8 mouse cellular contexts compared by ENCODE assay signal in genomic region chr9:123528087-123528925, GRCm38 (mm10). TPM values are rescaled to one million over a fixed set of nuclear protein-coding genes. Genes with fewer than 3 reads are reported as not detected.
A peak's percentile ranks its signal among the peaks of the same experiment; 100 is the strongest.
DNase-seq lines count a peak whose midpoint lies in the region; ATAC-seq lines count a peak whose summit lies in the region.

No protein-coding gene starts in this region.

- H3K4me1 ChIP-seq in embryonic facial prominence, embryonic 12.5 days = peaks cover 18% of the 10 kb centered on the region
- H3K4me1 ChIP-seq in intestine, embryonic 15.5 days (replicated peaks) = peaks cover 13% of the 10 kb centered on the region
- H3K4me1 ChIP-seq in midbrain, embryonic 16.5 days (ENCODE audit: control insufficient read depth, insufficient read depth, low read length) = peaks cover 30% of the 10 kb centered on the region

- H3K4me2 ChIP-seq in embryonic facial prominence, embryonic 12.5 days (replicated peaks) = peak overlapping the region; percentile 59
- peak overlapping the region; percentile 65 for H3K4me2 ChIP-seq in intestine, embryonic 15.5 days (replicated peaks)
- H3K4me2 ChIP-seq in midbrain, embryonic 16.5 days (ENCODE audit: low read length) = peak overlapping the region; percentile 60

- no peak for ATAC-seq in embryonic facial prominence, embryonic 12.5 days (ENCODE audit: insufficient number of reproducible peaks, insufficient read depth, low FRiP score, low TSS enrichment)
- no peak for ATAC-seq in intestine, embryonic 15.5 days
- no peak for ATAC-seq in midbrain, embryonic 16.5 days

- no peaks in the 10 kb centered on the region for H3K27me3 ChIP-seq in embryonic facial prominence, embryonic 12.5 days
- H3K27me3 ChIP-seq in intestine, embryonic 15.5 days (replicated peaks) = no peaks in the 10 kb centered on the region
- H3K27me3 ChIP-seq in midbrain, embryonic 16.5 days (ENCODE audit: control insufficient read depth, insufficient read depth, low read depth, low read length) = no peaks in the 10 kb centered on the region

- WGBS in embryonic facial prominence, embryonic 12.5 days = 24% methylated on average over 6 of the region's 6 CpGs
- 22% methylated on average over 6 of the region's 6 CpGs for WGBS in intestine, embryonic 15.5 days
- 23% methylated on average over 6 of the region's 6 CpGs for WGBS in midbrain, embryonic 16.5 days

- no peaks in the 10 kb centered on the region for H3K9me3 ChIP-seq in embryonic facial prominence, embryonic 12.5 days
- H3K9me3 ChIP-seq in intestine, embryonic 15.5 days = no peaks in the 10 kb centered on the region
- no peaks in the 10 kb centered on the region for H3K9me3 ChIP-seq in midbrain, embryonic 16.5 days (replicated peaks; ENCODE audit: control insufficient read depth, low read length, poor library complexity, severe bottlenecking)

- peak overlapping the region; percentile 49 for H3K9ac ChIP-seq in embryonic facial prominence, embryonic 12.5 days
- peak overlapping the region; percentile 57 for H3K9ac ChIP-seq in intestine, embryonic 15.5 days
- peak overlapping the region; percentile 67 for H3K9ac ChIP-seq in midbrain, embryonic 16.5 days (ENCODE audit: low read depth, low read length)

- DNase-seq in embryo, embryonic 10.5 days (ENCODE audit: low spot score) = peak; percentile 21
- no peak for DNase-seq in embryo, embryonic 10 days (ENCODE audit: low spot score)
- peak; percentile 13 for DNase-seq in CD4-positive helper T cell, adult 2 months (ENCODE audit: low read depth, low spot score)
- DNase-seq in T-cell, adult 2 months (ENCODE audit: low spot score) = no peak
- no peak for DNase-seq in layer of hippocampus, adult 9-11 months

- H3K27ac ChIP-seq in embryonic facial prominence, embryonic 12.5 days = peak overlapping the region; percentile 89
- peak overlapping the region; percentile 92 for H3K27ac ChIP-seq in intestine, embryonic 15.5 days
- peak overlapping the region; percentile 95 for H3K27ac ChIP-seq in midbrain, embryonic 16.5 days (ENCODE audit: low read length)

- H3K4me3 ChIP-seq in embryonic facial prominence, embryonic 12.5 days = peak overlapping the region; percentile 96
- peak overlapping the region; percentile 42 for H3K4me3 ChIP-seq in intestine, embryonic 15.5 days (replicated peaks)
- H3K4me3 ChIP-seq in midbrain, embryonic 16.5 days (ENCODE audit: low read depth, low read length) = peak overlapping the region; percentile 99

- H3K36me3 ChIP-seq in embryonic facial prominence, embryonic 12.5 days = no peaks in the 10 kb centered on the region
- no peaks in the 10 kb centered on the region for H3K36me3 ChIP-seq in intestine, embryonic 15.5 days
- H3K36me3 ChIP-seq in midbrain, embryonic 16.5 days (ENCODE audit: control insufficient read depth, insufficient read depth, low read length) = no peaks in the 10 kb centered on the region

RNA-seq across cellular contexts. Expression of gene Sacm1l, which starts 1.3 kb away (rescaled TPM):
- polyA plus RNA-seq in embryonic facial prominence, embryonic 12.5 days (2016; fragmentation: Nextera tagmentation; extraction: Ambion mirVana) = 48.9 and 49.6 TPM in 2 replicates
- polyA plus RNA-seq in intestine, embryonic 15.5 days (2015; fragmentation: Nextera tagmentation; extraction: Ambion mirVana) = 67.8 and 69.5 TPM in 2 replicates
- 53.8 and 55.9 TPM in 2 replicates for polyA plus RNA-seq in midbrain, embryonic 16.5 days (2015; fragmentation: Nextera tagmentation; extraction: Ambion mirVana)

RNA-seq across cellular contexts. Expression of gene Limd1, which starts 49.8 kb away (rescaled TPM):
- polyA plus RNA-seq in embryonic facial prominence, embryonic 12.5 days (2016; fragmentation: Nextera tagmentation; extraction: Ambion mirVana) = 49.0 and 51.5 TPM in 2 replicates
- polyA plus RNA-seq in intestine, embryonic 15.5 days (2015; fragmentation: Nextera tagmentation; extraction: Ambion mirVana) = 51.9 and 52.3 TPM in 2 replicates
- polyA plus RNA-seq in midbrain, embryonic 16.5 days (2015; fragmentation: Nextera tagmentation; extraction: Ambion mirVana) = 10.2 and 10.6 TPM in 2 replicates

Comparison
In these comparisons a context has a peak if more than half of its experiments do, and no peak if none do; other contexts are left out.
1. DNase-seq: peak in embryo, embryonic 10.5 days (single experiment) and CD4-positive helper T cell, adult 2 months (single experiment); none in embryo, embryonic 10 days (single experiment), T-cell, adult 2 months (single experiment) and layer of hippocampus, adult 9-11 months (single experiment).
2. H3K4me3 ChIP-seq: peak in every context shown above with its lines; median percentile 99 in midbrain, embryonic 16.5 days; 96 in embryonic facial prominence, embryonic 12.5 days; 42 in intestine, embryonic 15.5 days.
3. Peak in every context shown above with its lines, with median percentiles within 50 percentile points of each other: H3K27ac ChIP-seq, H3K4me2 ChIP-seq and H3K9ac ChIP-seq.